Mouse (Mus musculus): ENCODE data around the gene Olfr287.

The Olfr287 gene

GRCm38 (mm10) chr15:98170365-98170764, 50.5 kb downstream of the Olfr287 start:
- peak; percentile 84 for DNase-seq (ENCODE audit: extremely low read depth, insufficient read length, low spot score)

- DNase-seq (ENCODE audit: extremely low read depth, insufficient read length, low spot score), result no peak
Measured at GRCm38 (mm10) chr15:98168622-98169004, 52.2 kb downstream of the Olfr287 start.

GRCm38 (mm10) chr15:98167645-98168621, 52.9 kb downstream of the Olfr287 start:
- no peak for DNase-seq (ENCODE audit: extremely low read depth, insufficient read length, low spot score)

- no peak for DNase-seq (ENCODE audit: extremely low read depth, insufficient read length, low spot score)
Measured at GRCm38 (mm10) chr15:98166963-98167644, 53.8 kb downstream of the Olfr287 start, which contains the start of gene Ccdc184. Ccdc184 (plus strand) TSS chr15:98167158.

- no peak for DNase-seq (ENCODE audit: extremely low read depth, insufficient read length, low spot score)
Measured at GRCm38 (mm10) chr15:98165525-98165924, 55.3 kb downstream of the Olfr287 start, which contains the start of gene Asb8. Asb8 (minus strand) TSS chr15:98165625.

GRCm38 (mm10) chr15:98162561-98162960, 58.3 kb downstream of the Olfr287 start:
- DNase-seq (ENCODE audit: extremely low read depth, insufficient read length, low spot score), result no peak

- no peak for DNase-seq (ENCODE audit: extremely low read depth, insufficient read length, low spot score)
Measured at GRCm38 (mm10) chr15:98161026-98161805, 59.6 kb downstream of the Olfr287 start.

- DNase-seq (ENCODE audit: extremely low read depth, insufficient read length, low spot score), result no peak
Measured at GRCm38 (mm10) chr15:98157253-98157652, 63.6 kb downstream of the Olfr287 start.

All from 3134 (cell line).